Mouse (Mus musculus): Measurements from ENCODE around the gene Sectm1b. TPM values are rescaled to one million over a fixed set of nuclear protein-coding genes. Genes with fewer than 3 reads are reported as not detected.
"Not testable (repeated sequence)": the region's sequence is repeated elsewhere in the genome, so short reads cannot be mapped to it uniquely, and the experiment has no call there.

Gene Sectm1b
- polyA plus RNA-seq, 1 experiment from 2014 or later, result not detected

DNA sequence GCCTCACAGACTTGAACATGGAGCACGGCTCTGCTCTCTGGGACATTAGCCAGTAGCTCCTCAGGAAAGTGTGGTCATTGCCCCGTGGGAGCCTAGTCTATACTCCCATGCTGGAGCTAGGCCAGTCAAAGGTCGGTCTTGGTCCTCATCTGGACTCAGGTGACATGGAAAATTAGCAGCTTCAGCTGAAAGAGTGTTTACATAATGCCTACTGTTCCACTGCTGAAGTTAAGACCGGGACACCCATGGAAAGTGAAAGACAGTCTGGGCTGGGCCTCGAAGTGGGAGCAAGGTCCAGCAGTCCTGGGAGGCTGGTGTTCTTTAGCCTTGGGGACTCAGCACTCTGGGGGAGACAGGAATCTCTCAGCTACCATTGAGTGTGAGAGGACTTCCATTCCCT lies 5.2 kb downstream of the Sectm1b start:
- H3K9me3 ChIP-seq (ENCODE audit: control insufficient read depth, low read length), result no peaks in the 10 kb centered on the region
- no peaks in the 10 kb centered on the region for H3K4me1 ChIP-seq (replicated peaks; ENCODE audit: control insufficient read depth, insufficient read depth, low read length)
- no peak overlapping the region for H3K4me3 ChIP-seq (replicated peaks; ENCODE audit: low read length)
- ATAC-seq (ENCODE audit: low FRiP score) (no peak), DNase-seq (ENCODE audit: low spot score) (no peak)
- no peak overlapping the region for H3K4me2 ChIP-seq (replicated peaks)
- no peak overlapping the region for H3K27ac ChIP-seq
- no peak overlapping the region for H3K9ac ChIP-seq
- WGBS, result 83% methylated on average over 5 of the region's 5 CpGs
- no peaks in the 10 kb centered on the region for H3K27me3 ChIP-seq (ENCODE audit: control insufficient read depth, insufficient read depth, low read length)
- no peaks in the 10 kb centered on the region for H3K36me3 ChIP-seq (replicated peaks; ENCODE audit: control insufficient read depth, insufficient read depth)

GRCm38 (mm10) chr11:121056536-121057236 lies 6.7 kb downstream of the Sectm1b start:
- WGBS, result 79% methylated on average over 7 of the region's 7 CpGs
- DNase-seq (ENCODE audit: low spot score) (no peak), ATAC-seq (ENCODE audit: low FRiP score) (no peak)
- no peaks in the 10 kb centered on the region for H3K27me3 ChIP-seq (ENCODE audit: control insufficient read depth, insufficient read depth, low read length)
- H3K9me3 ChIP-seq (ENCODE audit: control insufficient read depth, low read length), result no peaks in the 10 kb centered on the region
- H3K36me3 ChIP-seq (replicated peaks; ENCODE audit: control insufficient read depth, insufficient read depth), result no peaks in the 10 kb centered on the region
- no peak overlapping the region for H3K27ac ChIP-seq
- no peak overlapping the region for H3K4me3 ChIP-seq (replicated peaks; ENCODE audit: low read length)
- H3K4me2 ChIP-seq (replicated peaks), result no peak overlapping the region
- H3K4me1 ChIP-seq (replicated peaks; ENCODE audit: control insufficient read depth, insufficient read depth, low read length), result no peaks in the 10 kb centered on the region
- H3K9ac ChIP-seq, result no peak overlapping the region

DNA sequence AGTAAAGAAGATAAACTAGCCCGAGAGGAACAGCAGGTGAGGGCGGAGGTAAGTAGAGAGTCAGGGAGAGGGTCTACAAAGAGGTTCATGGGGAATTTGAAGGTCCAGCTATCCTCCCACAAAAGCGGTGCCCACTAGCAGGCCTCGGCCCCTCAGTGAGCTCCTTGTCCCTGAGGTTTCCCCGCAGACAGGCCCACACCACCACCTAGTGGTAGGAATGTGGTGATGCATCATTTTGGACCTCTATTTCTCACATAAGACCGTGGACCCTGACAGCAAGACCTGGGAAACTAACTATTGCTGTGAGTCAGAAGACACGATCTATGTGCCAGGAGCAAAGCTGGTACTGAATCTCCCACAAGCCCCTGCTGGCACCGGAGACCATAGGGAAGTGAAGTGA lies 9.8 kb downstream of the Sectm1b start:
- Histone ChIP-seq H3K36me3 (replicated peaks; ENCODE audit: control insufficient read depth, insufficient read depth) (no peaks in the 10 kb centered on the region), H3K4me2 (replicated peaks) (no peak overlapping the region), H3K27ac (no peak overlapping the region), H3K9me3 (ENCODE audit: control insufficient read depth, low read length) (no peaks in the 10 kb centered on the region), H3K27me3 (ENCODE audit: control insufficient read depth, insufficient read depth, low read length) (0 out of 2 replicates have a peak, but pooled peaks cover 3% of the 10 kb centered on the region), H3K4me3 (replicated peaks; ENCODE audit: low read length) (no peak overlapping the region), H3K9ac (no peak overlapping the region), H3K4me1 (replicated peaks; ENCODE audit: control insufficient read depth, insufficient read depth, low read length) (no peaks in the 10 kb centered on the region)
- ATAC-seq (ENCODE audit: low FRiP score), result no peak
- DNase-seq (ENCODE audit: low spot score), result peak; percentile 88
- 16% methylated on average over 8 of the region's 8 CpGs for WGBS

GRCm38 (mm10) chr11:121052387-121052786 lies 11.0 kb downstream of the Sectm1b start:
- Histone ChIP-seq H3K4me1 (replicated peaks; ENCODE audit: control insufficient read depth, insufficient read depth, low read length) (no peaks in the 10 kb centered on the region), H3K4me2 (replicated peaks) (no peak overlapping the region), H3K36me3 (replicated peaks; ENCODE audit: control insufficient read depth, insufficient read depth) (no peaks in the 10 kb centered on the region), H3K27ac (no peak overlapping the region), H3K27me3 (ENCODE audit: control insufficient read depth, insufficient read depth, low read length) (0 out of 2 replicates have a peak, but pooled peaks cover 3% of the 10 kb centered on the region), H3K4me3 (replicated peaks; ENCODE audit: low read length) (no peak overlapping the region), H3K9ac (no peak overlapping the region), H3K9me3 (ENCODE audit: control insufficient read depth, low read length) (no peaks in the 10 kb centered on the region)
- no peak for ATAC-seq (ENCODE audit: low FRiP score)
- WGBS, result 77% methylated on average over 4 of the region's 4 CpGs
- no peak for DNase-seq (ENCODE audit: low spot score)

DNA sequence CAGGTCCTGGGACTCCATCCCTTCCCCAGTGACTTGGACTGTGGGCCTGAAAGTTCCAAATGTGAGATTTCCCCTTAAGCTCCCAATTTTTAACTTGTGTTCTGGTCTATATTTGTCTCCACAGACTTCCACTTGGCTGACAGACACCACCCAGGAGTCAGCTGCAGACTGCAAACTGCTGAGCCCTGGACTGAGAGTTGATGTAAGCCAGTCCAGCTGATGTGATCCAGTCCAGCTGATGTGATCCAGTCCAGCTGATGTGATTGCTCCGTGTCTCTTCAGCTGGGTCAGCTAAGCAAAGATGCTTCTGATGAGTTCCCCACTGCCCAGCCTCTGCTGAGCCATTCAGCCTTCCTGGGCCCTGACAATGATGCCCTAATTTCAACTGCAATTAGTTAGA lies 11.6 kb downstream of the Sectm1b start:
- Histone ChIP-seq H3K4me3 (replicated peaks; ENCODE audit: low read length) (no peak overlapping the region), H3K27ac (no peak overlapping the region), H3K27me3 (ENCODE audit: control insufficient read depth, insufficient read depth, low read length) (0 out of 2 replicates have a peak, but pooled peaks cover 3% of the 10 kb centered on the region), H3K9me3 (ENCODE audit: control insufficient read depth, low read length) (no peaks in the 10 kb centered on the region), H3K4me2 (replicated peaks) (no peak overlapping the region), H3K9ac (no peak overlapping the region), H3K4me1 (replicated peaks; ENCODE audit: control insufficient read depth, insufficient read depth, low read length) (no peaks in the 10 kb centered on the region), H3K36me3 (replicated peaks; ENCODE audit: control insufficient read depth, insufficient read depth) (no peaks in the 10 kb centered on the region)
- 42% methylated on average over 1 of the region's 1 CpGs for WGBS
- ATAC-seq (ENCODE audit: low FRiP score) (no peak), DNase-seq (ENCODE audit: low spot score) (no peak)

- no peak for ATAC-seq (ENCODE audit: low FRiP score)
These were observed 13.5 kb downstream of the Sectm1b start for GRCm38 (mm10) chr11:121049840-121050239.

GRCm38 (mm10) chr11:121047826-121048399 lies 15.5 kb downstream of the Sectm1b start:
- H3K4me2 ChIP-seq (replicated peaks), result no peak overlapping the region
- no peak overlapping the region for H3K9ac ChIP-seq
- ATAC-seq (ENCODE audit: low FRiP score) (no peak), DNase-seq (ENCODE audit: low spot score) (peak; percentile 44)
- H3K27me3 ChIP-seq (ENCODE audit: control insufficient read depth, insufficient read depth, low read length), result 0 out of 2 replicates have a peak, but pooled peaks cover 3% of the 10 kb centered on the region
- no peaks in the 10 kb centered on the region for H3K9me3 ChIP-seq (ENCODE audit: control insufficient read depth, low read length)
- H3K4me1 ChIP-seq (replicated peaks; ENCODE audit: control insufficient read depth, insufficient read depth, low read length), result no peaks in the 10 kb centered on the region
- WGBS, result 69% methylated on average over 2 of the region's 2 CpGs
- H3K36me3 ChIP-seq (replicated peaks; ENCODE audit: control insufficient read depth, insufficient read depth), result no peaks in the 10 kb centered on the region
- no peak overlapping the region for H3K27ac ChIP-seq
- H3K4me3 ChIP-seq (replicated peaks; ENCODE audit: low read length), result no peak overlapping the region

More at GRCm38 (mm10) chr11:121049840-121050239, 13.5 kb downstream of the Sectm1b start:
- no peak overlapping the region for H3K4me3 ChIP-seq (replicated peaks; ENCODE audit: low read length)
- H3K9ac ChIP-seq, result no peak overlapping the region
- no peak overlapping the region for H3K27ac ChIP-seq
- H3K4me2 ChIP-seq (replicated peaks), result no peak overlapping the region
- H3K4me1 ChIP-seq (replicated peaks; ENCODE audit: control insufficient read depth, insufficient read depth, low read length), result no peaks in the 10 kb centered on the region
- H3K27me3 ChIP-seq (ENCODE audit: control insufficient read depth, insufficient read depth, low read length), result 0 out of 2 replicates have a peak, but pooled peaks cover 3% of the 10 kb centered on the region
- no peak for DNase-seq (ENCODE audit: low spot score)
- no peaks in the 10 kb centered on the region for H3K36me3 ChIP-seq (replicated peaks; ENCODE audit: control insufficient read depth, insufficient read depth)
- H3K9me3 ChIP-seq (ENCODE audit: control insufficient read depth, low read length), result no peaks in the 10 kb centered on the region
- WGBS, result 72% methylated on average over 1 of the region's 1 CpGs

GRCm38 (mm10) chr11:121045286-121045685 lies 18.1 kb downstream of the Sectm1b start:
- 33% methylated on average over 1 of the region's 1 CpGs for WGBS

GRCm38 (mm10) chr11:121043025-121043424 lies 20.3 kb downstream of the Sectm1b start:
- H3K9me3 ChIP-seq (ENCODE audit: control insufficient read depth, low read length); H3K27me3 ChIP-seq (ENCODE audit: control insufficient read depth, insufficient read depth, low read length); H3K9ac ChIP-seq; H3K36me3 ChIP-seq (replicated peaks; ENCODE audit: control insufficient read depth, insufficient read depth); H3K4me1 ChIP-seq (replicated peaks; ENCODE audit: control insufficient read depth, insufficient read depth, low read length); H3K4me2 ChIP-seq (replicated peaks); DNase-seq (ENCODE audit: low spot score); ATAC-seq (ENCODE audit: low FRiP score); H3K4me3 ChIP-seq (replicated peaks; ENCODE audit: low read length); H3K27ac ChIP-seq: not testable (repeated sequence)
- 53% methylated on average over 1 of the region's 1 CpGs for WGBS

More at GRCm38 (mm10) chr11:121045286-121045685, 18.1 kb downstream of the Sectm1b start:
- Histone ChIP-seq H3K27ac (no peak overlapping the region), H3K4me1 (replicated peaks; ENCODE audit: control insufficient read depth, insufficient read depth, low read length) (no peaks in the 10 kb centered on the region), H3K27me3 (ENCODE audit: control insufficient read depth, insufficient read depth, low read length) (0 out of 2 replicates have a peak, but pooled peaks cover 3% of the 10 kb centered on the region), H3K4me3 (replicated peaks; ENCODE audit: low read length) (no peak overlapping the region), H3K4me2 (replicated peaks) (no peak overlapping the region), H3K9me3 (ENCODE audit: control insufficient read depth, low read length) (no peaks in the 10 kb centered on the region), H3K36me3 (replicated peaks; ENCODE audit: control insufficient read depth, insufficient read depth) (no peaks in the 10 kb centered on the region), H3K9ac (no peak overlapping the region)
- no peak for ATAC-seq (ENCODE audit: low FRiP score)
- DNase-seq (ENCODE audit: low spot score), result no peak

Measured in hindbrain, embryonic 14.5 days (tissue).